Mouse (Mus musculus) liver, adult 2 months (tissue): ENCODE data around the gene Osbp2. TPM values are rescaled to one million over a fixed set of nuclear protein-coding genes. Genes with fewer than 3 reads are reported as not detected.
A peak's percentile ranks its signal among the peaks of the same experiment; 100 is the strongest.

Source experiments
- DNase-seq: peaks from one replicate; pipeline ENCODE4 v3.0.0-alpha.2; 2011; ENCODE audit warnings: low read depth, low spot score; ENCODE audit errors: extremely low read depth
- H3K27ac ChIP-seq: fragments of 200-500 bp; replicated peaks from 2 replicates; pipeline ENCODE4 v1.5.1; 2012; ENCODE audit warnings: low read depth, mild to moderate bottlenecking, control low read depth, inconsistent platforms, low read length; ENCODE audit not compliant: insufficient read depth
- H3K27me3 ChIP-seq: fragments of 200-500 bp; 2 replicates; pipeline ENCODE4 v1.6.1; 2012; ENCODE audit warnings: mild to moderate bottlenecking, moderate library complexity, low read length, inconsistent platforms; ENCODE audit not compliant: control insufficient read depth, insufficient read depth
- H3K36me3 ChIP-seq: fragments of 200-500 bp; 2 replicates; pipeline ENCODE4 v1.6.1; 2012; ENCODE audit warnings: low read length, inconsistent platforms; ENCODE audit not compliant: control insufficient read depth, insufficient read depth
- H3K4me1 ChIP-seq: fragments of 200-500 bp; 2 replicates; pipeline ENCODE4 v1.6.1; 2011; ENCODE audit warnings: low read length; ENCODE audit not compliant: control insufficient read depth, insufficient read depth
- H3K4me3 ChIP-seq: fragments of 200-500 bp; 2 replicates; pipeline ENCODE4 v1.5.1; 2011; ENCODE audit warnings: low read depth, mild to moderate bottlenecking, control low read depth, low read length, moderate library complexity; ENCODE audit not compliant: insufficient read depth
- H3K79me2 ChIP-seq: fragments of 200-500 bp; 2 replicates; pipeline ENCODE4 v1.6.1; 2012; ENCODE audit warnings: inconsistent platforms, mild to moderate bottlenecking, low read length, moderate library complexity; ENCODE audit not compliant: control insufficient read depth, insufficient read depth
- H3K9ac ChIP-seq: fragments of 200-500 bp; 2 replicates; pipeline ENCODE4 v1.6.1; 2012; ENCODE audit warnings: low read depth, mild to moderate bottlenecking, control low read depth, inconsistent platforms, low read length
- CTCF ChIP-seq: fragments of 200-500 bp; IDR thresholded peaks from 2 replicates; pipeline ENCODE4 v1.5.1; 2011; ENCODE audit warnings: low read depth, low read length, control low read depth
- POLR2A ChIP-seq: fragments of 200-500 bp; IDR thresholded peaks from 2 replicates; pipeline ENCODE4 v1.6.1; 2011; ENCODE audit warnings: low read length, control low read depth; ENCODE audit not compliant: insufficient read depth; ENCODE audit errors: extremely low read depth
- WGBS: fragments of 180-500 bp; shearing (Covaris S2); methylation state at CpG from one replicate; pipeline ENCODE4 v1.1.7; 2018; 5-methylcytosine and 5-hydroxymethylcytosine counted together
- polyA plus RNA-seq: library from polyadenylated mRNA; depleted of rRNA; stranded (reverse); fragments of >200 nt; gene quantifications from 2 replicates; pipeline ENCODE4 v1.2.3, GENCODE M21; 2012
- total RNA-seq: library from RNA; depleted of rRNA; stranded (reverse); fragments of >200 nt; gene quantifications from 2 replicates; pipeline ENCODE4 v1.2.3, GENCODE M21; 2014

Osbp2 gene
- total and polyA plus RNA-seq, 2 experiments: 0.70 to 1.1 TPM

DNA sequence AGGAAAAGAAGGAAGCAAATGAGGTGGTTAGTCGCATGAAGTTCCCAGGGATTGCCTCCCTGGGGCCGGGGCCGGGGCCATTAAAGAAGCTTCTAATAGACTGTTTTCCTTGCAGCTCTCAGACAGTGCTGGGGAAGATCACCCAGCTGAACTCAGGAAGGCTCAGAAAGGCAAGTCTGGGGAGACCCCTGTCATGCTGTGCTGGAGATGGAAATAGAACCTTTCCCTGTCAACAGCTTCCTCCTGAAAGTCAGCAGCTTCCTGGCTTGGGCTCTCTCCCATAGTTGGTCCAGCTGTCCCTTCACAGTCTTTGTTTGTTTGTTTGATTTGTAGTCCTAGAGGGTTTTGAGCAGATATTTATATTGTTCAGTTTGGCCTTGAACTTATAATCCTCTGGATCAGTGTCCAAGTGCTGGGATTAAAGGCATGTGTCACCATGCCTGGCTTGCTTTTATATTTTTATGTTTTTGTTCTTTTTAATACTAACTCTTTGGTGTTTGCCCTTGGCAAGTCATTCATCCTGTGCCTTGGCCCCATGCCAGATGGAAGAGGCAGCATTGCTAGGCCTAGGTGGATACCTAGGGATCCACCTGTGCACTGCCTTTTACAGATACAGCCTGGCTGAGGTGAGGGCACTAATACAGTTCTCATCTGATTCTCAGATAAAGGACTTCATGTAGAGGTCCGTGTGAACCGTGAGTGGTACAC is 178.8 kb downstream of the Osbp2 start:
- Histone ChIP-seq H3K36me3 (peaks cover 79% of the 10 kb centered on the region), H3K4me3 (no peak overlapping the region), H3K27ac (no peak overlapping the region), H3K79me2 (no peaks in the 10 kb centered on the region), H3K9ac (no peak overlapping the region), H3K4me1 (no peaks in the 10 kb centered on the region), H3K27me3 (no peaks in the 10 kb centered on the region)
- TF ChIP-seq POLR2A (no peak), CTCF (no peak)
- WGBS: 97% methylated on average over 5 of the region's 5 CpGs
- DNase-seq: no peak

DNA sequence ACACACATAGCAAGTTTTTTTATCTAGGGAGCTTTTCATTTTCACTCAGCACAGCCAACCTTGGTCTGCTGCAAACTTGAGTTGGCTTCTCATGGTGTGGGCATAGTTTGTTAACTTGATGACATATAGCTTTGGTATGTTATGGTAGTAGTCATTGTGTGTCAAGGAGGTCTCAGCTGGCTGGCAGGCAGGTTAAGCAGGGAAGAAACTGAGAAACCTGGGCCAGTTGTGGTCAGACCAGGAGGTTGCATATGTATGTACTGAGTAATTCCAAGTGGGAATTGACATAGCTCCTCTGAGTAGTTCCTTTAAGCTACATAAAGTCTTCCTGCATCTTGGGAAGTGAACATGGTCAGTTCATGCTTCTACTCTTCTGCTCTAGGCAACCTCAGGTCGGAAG is 179.5 kb downstream of the Osbp2 start:
- no peaks in the 10 kb centered on the region for H3K79me2 ChIP-seq
- no peaks in the 10 kb centered on the region for H3K4me1 ChIP-seq
- no peak overlapping the region for H3K4me3 ChIP-seq
- H3K9ac ChIP-seq: no peak overlapping the region
- WGBS: 97% methylated on average over 1 of the region's 1 CpGs
- TF ChIP-seq POLR2A: no peak
- TF ChIP-seq CTCF: no peak
- H3K27ac ChIP-seq: no peak overlapping the region
- peaks cover 82% of the 10 kb centered on the region for H3K36me3 ChIP-seq
- no peaks in the 10 kb centered on the region for H3K27me3 ChIP-seq
- DNase-seq: no peak

DNA sequence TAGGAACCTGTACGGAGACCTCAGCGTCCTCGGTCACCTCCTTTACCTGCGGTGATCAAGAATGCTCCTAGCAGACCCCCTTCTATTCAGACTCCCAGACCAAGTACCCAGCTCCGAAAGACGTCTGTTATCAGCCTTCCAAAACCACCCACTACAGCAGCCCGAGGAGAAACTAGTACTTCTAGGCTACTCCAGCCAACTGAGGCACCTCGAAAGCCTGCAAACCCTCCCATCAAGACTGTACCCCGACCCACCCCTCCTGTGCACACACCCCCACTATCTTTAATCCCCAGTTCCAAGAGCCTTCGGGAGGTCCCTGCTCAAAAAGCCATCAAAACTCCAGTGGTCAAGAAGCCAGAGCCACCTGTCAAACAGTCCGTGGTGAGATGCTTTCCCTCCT is 180.0 kb downstream of the Osbp2 start:
- no peak overlapping the region for H3K4me3 ChIP-seq
- H3K4me1 ChIP-seq: no peaks in the 10 kb centered on the region
- peaks cover 83% of the 10 kb centered on the region for H3K36me3 ChIP-seq
- 97% methylated on average over 11 of the region's 11 CpGs for WGBS
- DNase-seq: no peak
- no peaks in the 10 kb centered on the region for H3K27me3 ChIP-seq
- H3K79me2 ChIP-seq: no peaks in the 10 kb centered on the region
- H3K27ac ChIP-seq: no peak overlapping the region
- TF ChIP-seq POLR2A (no peak), CTCF (no peak)
- no peak overlapping the region for H3K9ac ChIP-seq

DNA sequence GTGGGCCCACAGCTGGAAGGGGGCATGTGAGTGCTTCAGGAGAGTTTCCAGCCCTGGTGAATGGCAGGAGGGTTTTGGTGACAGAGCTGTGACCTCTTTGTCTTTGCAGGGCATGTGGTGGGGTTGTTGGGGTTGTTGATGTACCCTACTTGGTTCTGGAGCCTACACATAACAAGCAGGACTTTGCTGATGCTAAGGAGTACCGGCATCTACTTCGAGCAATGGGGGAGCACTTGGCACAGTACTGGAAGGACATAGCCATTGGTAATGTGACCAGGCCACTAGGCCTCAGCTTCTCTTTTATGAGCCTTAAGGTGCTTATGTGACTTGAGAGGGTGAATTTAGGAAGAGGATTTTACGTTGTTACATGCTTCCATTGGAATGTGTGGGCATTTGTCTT is 183.9 kb downstream of the Osbp2 start:
- WGBS: 98% methylated on average over 3 of the region's 3 CpGs
- Histone ChIP-seq H3K4me1 (no peaks in the 10 kb centered on the region; the same call in 1 of the 2 replicates), H3K4me3 (no peak overlapping the region), H3K79me2 (no peaks in the 10 kb centered on the region), H3K27ac (no peak overlapping the region), H3K36me3 (peaks cover 82% of the 10 kb centered on the region), H3K27me3 (no peaks in the 10 kb centered on the region), H3K9ac (no peak overlapping the region)
- TF ChIP-seq POLR2A (no peak), CTCF (no peak)
- DNase-seq: no peak

DNA sequence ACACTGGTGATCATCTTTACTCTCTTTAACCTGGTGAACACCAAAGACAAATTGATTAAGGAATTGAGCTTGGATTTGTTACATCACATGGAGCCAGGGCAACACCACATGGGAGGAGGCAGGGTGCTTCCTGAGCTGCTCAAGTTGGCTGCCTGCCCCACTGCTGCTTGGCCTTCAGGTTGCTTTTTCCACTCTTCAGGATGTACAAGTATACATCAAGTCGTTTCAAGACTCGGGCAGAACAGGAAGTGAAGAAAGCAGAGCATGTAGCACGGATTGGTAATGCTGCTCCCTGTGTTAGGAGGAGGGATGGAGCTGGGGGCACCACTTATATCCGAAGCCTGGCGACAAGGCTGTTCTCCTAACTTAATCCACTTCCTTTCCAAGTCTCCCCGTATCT is 186.5 kb downstream of the Osbp2 start:
- Histone ChIP-seq H3K4me1 (no peaks in the 10 kb centered on the region; the same call in 1 of the 2 replicates), H3K27me3 (no peaks in the 10 kb centered on the region), H3K9ac (no peak overlapping the region), H3K4me3 (no peak overlapping the region), H3K79me2 (no peaks in the 10 kb centered on the region), H3K36me3 (peaks cover 84% of the 10 kb centered on the region), H3K27ac (no peak overlapping the region)
- DNase-seq: no peak
- WGBS: 80% methylated on average over 6 of the region's 6 CpGs
- TF ChIP-seq POLR2A (no peak), CTCF (no peak)

DNA sequence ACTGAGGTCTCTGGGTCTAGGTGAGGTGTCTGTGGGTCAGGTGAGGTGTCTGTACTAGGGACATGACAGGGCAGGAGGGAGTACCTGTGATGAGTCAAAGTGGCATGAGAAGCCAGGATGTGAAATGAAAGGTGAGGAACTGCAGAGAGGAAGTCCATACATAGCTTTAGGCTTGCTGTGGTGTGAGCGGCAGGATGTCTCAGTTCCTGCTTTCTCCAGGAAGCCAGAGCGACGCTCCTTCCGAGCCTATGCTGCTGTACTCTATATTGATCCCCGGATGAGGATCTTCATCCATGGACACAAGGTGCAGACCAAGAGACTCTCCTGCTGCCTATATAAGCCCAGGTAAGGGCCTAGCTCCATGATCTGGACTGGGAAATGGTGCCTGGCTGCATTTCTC is 187.3 kb downstream of the Osbp2 start:
- H3K27me3 ChIP-seq: no peaks in the 10 kb centered on the region
- no peak overlapping the region for H3K27ac ChIP-seq
- TF ChIP-seq POLR2A (no peak), CTCF (no peak)
- no peaks in the 10 kb centered on the region for H3K79me2 ChIP-seq
- DNase-seq: peak; percentile 11
- H3K4me3 ChIP-seq: no peak overlapping the region
- no peak overlapping the region for H3K9ac ChIP-seq
- no peaks in the 10 kb centered on the region; the same call in 1 of the 2 replicates for H3K4me1 ChIP-seq
- 80% methylated on average over 5 of the region's 5 CpGs for WGBS
- H3K36me3 ChIP-seq: peaks cover 88% of the 10 kb centered on the region
